In the genomic region with DNA sequence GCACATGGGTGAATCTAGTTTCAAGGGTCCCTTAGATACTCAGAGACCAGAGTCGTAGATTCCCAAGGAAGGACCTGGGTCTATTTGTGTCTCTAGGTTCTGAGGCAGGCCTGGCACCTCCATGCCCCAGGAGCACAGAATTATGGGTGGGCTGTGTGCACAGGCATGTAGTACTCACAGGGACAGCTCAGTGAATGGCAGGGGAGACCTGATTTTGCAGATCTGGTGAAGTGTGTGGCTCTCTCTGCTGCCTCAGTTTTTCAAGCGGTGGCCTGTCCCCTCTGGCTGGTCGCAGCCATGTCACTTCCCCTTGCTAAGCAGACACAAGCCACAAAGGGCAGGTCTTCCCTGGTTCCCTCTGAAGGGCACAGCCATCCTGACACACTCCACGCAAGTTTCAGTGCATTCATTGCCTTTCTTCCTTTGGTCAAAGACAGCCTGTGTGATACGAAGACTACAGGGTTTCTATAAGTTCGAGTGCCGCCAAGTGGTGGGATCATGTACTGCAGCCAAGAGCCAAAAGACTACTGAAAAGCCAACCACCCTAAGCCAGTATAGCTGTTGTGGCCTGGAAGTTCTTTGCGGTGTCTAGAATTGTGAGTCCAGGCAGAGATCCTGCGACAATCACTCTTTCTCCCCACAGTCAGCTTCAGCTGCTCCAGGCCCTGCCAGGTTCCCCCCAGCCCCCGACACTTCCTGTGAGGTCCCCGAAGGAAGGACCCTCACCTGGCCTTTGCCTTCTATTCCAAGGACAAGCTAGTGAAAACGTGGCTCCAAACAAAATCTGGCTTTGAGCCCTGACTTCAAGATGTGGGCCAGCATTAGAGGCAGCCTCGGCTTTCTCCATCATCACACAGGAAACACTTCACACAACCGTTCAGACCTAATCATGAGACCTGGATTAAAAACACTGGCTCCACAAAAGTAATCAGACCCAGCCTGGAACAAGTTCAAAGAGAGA, we compare ENCODE assay signal across 9 mouse cellular contexts. TPM values are rescaled to one million over a fixed set of nuclear protein-coding genes. Genes with fewer than 3 reads are reported as not detected.
A peak's percentile ranks its signal among the peaks of the same experiment; 100 is the strongest.
DNase-seq lines count a peak whose midpoint lies in the region; TF ChIP-seq lines count a peak whose summit lies in the region.
"Had no signal": no experiment of that assay in that cellular context is flagged by ENCODE, and none has a peak within 500 bp of the region (broad histone marks: within the 10 kb centered on the region; RNA-seq: fewer than 3 reads in every experiment).

No protein-coding gene starts in this region.

- peak; percentile 93 for TF ChIP-seq RAD21 in CH12.LX (IDR thresholded peaks at IDR 0.05; ENCODE audit: low read depth, low read length)

- H3K36me3 ChIP-seq in CH12.LX (replicated peaks in 1 of 2; ENCODE audit: control insufficient read depth in 1 of 2, insufficient read depth in 1 of 2, low read length in 1 of 2): no peaks in the 10 kb centered on the region
- H3K36me3 ChIP-seq: limb, embryonic 12.5 days had no signal

- TF ChIP-seq CTCF in CH12.LX (conservative IDR thresholded peaks at IDR 0.05 in 1 of 2, IDR thresholded peaks at IDR 0.05 in 1 of 2; ENCODE audit: low read depth in 2 of 2, low read length in 2 of 2): peak; percentile 94 to 98
- TF ChIP-seq CTCF in layer of hippocampus, adult 2 months (conservative IDR thresholded peaks at IDR 0.05): peak; percentile 94

- in situ Hi-C loops in CH12.LX (cut with MboI; ENCODE audit: low pct_ligation_motif_present, low pct_unique_long_range_greater_than_20kb, low sequenced_read_pairs): loop anchor here (5.0 kb wide), 1 partner anchor 55 kb away; no protein-coding TSS in a partner anchor

- no peaks in the 10 kb centered on the region for H3K79me2 ChIP-seq in CH12.LX (replicated peaks; ENCODE audit: control insufficient read depth, extremely low read depth, insufficient read depth, poor library complexity, severe bottlenecking)

- H3K4me2 ChIP-seq in CH12.LX (ENCODE audit: insufficient read depth, low read depth, poor library complexity, severe bottlenecking): no peak overlapping the region
- H3K4me2 ChIP-seq: limb, embryonic 12.5 days had no signal

- H3K9me3 ChIP-seq in CH12.LX (replicated peaks; ENCODE audit: low read length): no peaks in the 10 kb centered on the region
- H3K9me3 ChIP-seq: limb, embryonic 12.5 days had no signal

- DNase-seq in CH12.LX (ENCODE audit: extremely low read depth): peak; percentile 85
- peak; percentile 50 for DNase-seq in adrenal gland, adult 8-10 months
- DNase-seq in embryo, embryonic 11 days: peak; percentile 83
- peak; percentile 56 to 73 for DNase-seq in gastrocnemius, postnatal 36 days
- DNase-seq in layer of hippocampus, adult 2 months (ENCODE audit: low spot score in 2 of 2): peak; percentile 82 to 92
- peak; percentile 62 for DNase-seq in lung, postnatal 25 days (ENCODE audit: low spot score)
- DNase-seq in right cerebral cortex, postnatal 10 days (ENCODE audit: low spot score in 2 of 2): peak; percentile 92 to 93
- peak; percentile 72 for DNase-seq in urinary bladder, postnatal 25 days (ENCODE audit: low spot score)

- H3K4me1 ChIP-seq in CH12.LX (ENCODE audit: control insufficient read depth in 1 of 2, insufficient read depth in 2 of 2): peaks cover 4 to 39% of the 10 kb centered on the region in 2 experiments; a peak in 2 of 4 replicates

- intact Hi-C loops in gastrocnemius, postnatal 36 days (cut with DNase I): no loop called here

- H3K27me3 ChIP-seq in CH12.LX (replicated peaks): peaks cover 19% of the 10 kb centered on the region

- TF ChIP-seq POLR2A in CH12.LX (IDR thresholded peaks at IDR 0.05; ENCODE audit: low read depth, low read length): no peak

- no peak overlapping the region for H3K9ac ChIP-seq in CH12.LX (ENCODE audit: insufficient read depth, low read depth)
- H3K9ac ChIP-seq: limb, embryonic 12.5 days had no signal

- dilution Hi-C loops in CH12.LX (cut with MboI; ENCODE audit: extremely low pct_ligation_motif_present, extremely low pct_unique_long_range_greater_than_20kb, low sequenced_read_pairs): no loop called here

- no peak overlapping the region for H3K4me3 ChIP-seq in CH12.LX (replicated peaks in 1 of 3; ENCODE audit: low read depth in 2 of 3, low read length in 2 of 3, poor library complexity in 1 of 3)
- no peak overlapping the region for H3K4me3 ChIP-seq in layer of hippocampus, adult 2 months
- H3K4me3 ChIP-seq: limb, embryonic 12.5 days had no signal

- no peak for TF ChIP-seq EP300 in CH12.LX (IDR thresholded peaks at IDR 0.05; ENCODE audit: low read length)

- H3K27ac ChIP-seq in CH12.LX (ENCODE audit: insufficient read depth, low read depth): no peak overlapping the region
- no peak overlapping the region for H3K27ac ChIP-seq in layer of hippocampus, adult 2 months
- H3K27ac ChIP-seq: limb, embryonic 12.5 days had no signal

TF ChIP-seq in CH12.LX, 34 proteins besides CTCF, POLR2A, EP300 and RAD21:
- peak; percentile 84 for TF ChIP-seq SMC3 (IDR thresholded peaks at IDR 0.05; ENCODE audit: low read depth, low read length)
- 0 out of 2 replicates have a peak, but pooled peaks have one; percentile 18 for TF ChIP-seq MAX (IDR thresholded peaks at IDR 0.05; ENCODE audit: low read length)
- TF ChIP-seq USF2 (conservative IDR thresholded peaks at IDR 0.05; ENCODE audit: low read depth, low read length): no peak
- TF ChIP-seq ZMIZ1 (IDR thresholded peaks at IDR 0.05; ENCODE audit: low read depth, low read length): no peak
- peak; percentile 13; the same call in 1 of the 2 replicates for TF ChIP-seq ZC3H11A (IDR thresholded peaks at IDR 0.05; ENCODE audit: low read depth, low read length)

RNA-seq across cellular contexts. Expression of a gene that starts 24.9 kb away (rescaled TPM):
- total RNA-seq in CH12.LX (2012; rRNA removed) (0.08 TPM in 2 replicates), CH12.LX (2014; rRNA removed) (0.07 and 0.18 TPM in 2 replicates)
- polyA plus RNA-seq in CH12.LX (2012; ENCODE audit: insufficient read length, low read depth): 0.14 and 0.19 TPM in 2 replicates
- 1 to 10 TPM; 1.2 to 2.1 (median 1.6) TPM for total RNA-seq in adrenal gland, adult 8-10 months (2022)
- total RNA-seq in gastrocnemius, postnatal 36 days (2021): 1 to 10 TPM; 2.0 to 3.2 TPM
- total RNA-seq in layer of hippocampus, adult 2 months (2021): 10 to 100 TPM; 61.3 to 64.6 TPM

Comparison
In these comparisons a context has a peak if more than half of its experiments do, and no peak if none do; other contexts are left out.
1. RNA of a gene that starts 24.9 kb away (total RNA-seq): 61.3 to 64.6 TPM in layer of hippocampus, adult 2 months; 2.0 to 3.2 TPM in gastrocnemius, postnatal 36 days, 1.2 to 2.1 TPM in adrenal gland, adult 8-10 months and 0.07 to 0.18 TPM in CH12.LX; every median in the first group is over 10 times any median in the second.
2. Peak in every context shown above with its lines, with median percentiles within 50 percentile points of each other: DNase-seq.